Mouse (Mus musculus) small intestine, adult 2 months (tissue): ENCODE measurements around the gene St6gal1. TPM values are rescaled to one million over a fixed set of nuclear protein-coding genes. Genes with fewer than 3 reads are reported as not detected.

ENCODE experiments used
- H3K27ac ChIP-seq: fragments of 200-500 bp; 2 replicates; pipeline ENCODE4 v1.5.1; 2012; ENCODE audit warnings: low read depth, low read length, control low read depth, inconsistent platforms; ENCODE audit not compliant: insufficient read depth
- H3K27me3 ChIP-seq: fragments of 200-500 bp; 2 replicates; pipeline ENCODE4 v1.6.1; 2012; ENCODE audit warnings: mild to moderate bottlenecking, moderate library complexity, low read length, inconsistent platforms; ENCODE audit not compliant: control insufficient read depth, insufficient read depth
- H3K36me3 ChIP-seq: fragments of 200-500 bp; 2 replicates; pipeline ENCODE4 v1.6.1; 2012; ENCODE audit warnings: mild to moderate bottlenecking, low read length, control low read depth, inconsistent platforms; ENCODE audit not compliant: control insufficient read depth, insufficient read depth
- H3K4me1 ChIP-seq: fragments of 200-500 bp; 2 replicates; pipeline ENCODE4 v1.6.1; 2012; ENCODE audit warnings: low read length, inconsistent platforms, mixed read lengths; ENCODE audit not compliant: control insufficient read depth, insufficient read depth, insufficient read length
- H3K4me3 ChIP-seq: fragments of 200-500 bp; 2 replicates; pipeline ENCODE4 v1.5.1; 2012; ENCODE audit warnings: low read depth, mild to moderate bottlenecking, control low read depth, inconsistent platforms, low read length, moderate library complexity
- CTCF ChIP-seq: fragments of 200-500 bp; IDR thresholded peaks from 2 replicates; pipeline ENCODE4 v1.5.1; 2012; ENCODE audit warnings: low read depth, mild to moderate bottlenecking, control low read depth, inconsistent platforms, low read length, moderate library complexity, mixed read lengths; ENCODE audit not compliant: insufficient replicate concordance, insufficient read length; ENCODE audit errors: extremely low read depth
- POLR2A ChIP-seq: fragments of 200-500 bp; IDR thresholded peaks from 2 replicates; pipeline ENCODE4 v1.6.1; 2012; ENCODE audit warnings: low read depth, mild to moderate bottlenecking, control low read depth, inconsistent platforms, low read length, moderate library complexity
- WGBS: fragments of 180-500 bp; shearing (Covaris S2); methylation state at CpG from one replicate; pipeline ENCODE4 v1.1.7; 2018; 5-methylcytosine and 5-hydroxymethylcytosine counted together
- polyA plus RNA-seq: library from polyadenylated mRNA; depleted of rRNA; stranded (reverse); fragments of >200 nt; gene quantifications from 2 replicates; pipeline ENCODE4 v1.2.3, GENCODE M21; 2012

Gene St6gal1
- polyA plus RNA-seq, 1 experiment = 6.4 TPM

GRCm38 (mm10) chr16:23299904-23300740 is 75.6 kb downstream of the St6gal1 start:
- 42% methylated on average over 7 of the region's 7 CpGs for WGBS
- Histone ChIP-seq H3K4me1 (peaks cover 2% of the 10 kb centered on the region; the same call in 1 of the 2 replicates), H3K27ac (no peak overlapping the region), H3K36me3 (no peaks in the 10 kb centered on the region), H3K27me3 (no peaks in the 10 kb centered on the region), H3K4me3 (no peak overlapping the region)
- TF ChIP-seq CTCF (no peak), POLR2A (no peak)

- H3K4me1 ChIP-seq = peaks cover 3% of the 10 kb centered on the region; the same call in 1 of the 2 replicates
- WGBS = 80% methylated on average over 7 of the region's 7 CpGs
- no peaks in the 10 kb centered on the region for H3K36me3 ChIP-seq
- no peaks in the 10 kb centered on the region for H3K27me3 ChIP-seq
- peak overlapping the region; percentile 4; the same call in 1 of the 2 replicates for H3K27ac ChIP-seq
- H3K4me3 ChIP-seq = no peak overlapping the region
- TF ChIP-seq CTCF = no peak
- TF ChIP-seq POLR2A = no peak
These were observed 77.2 kb downstream of the St6gal1 start for GRCm38 (mm10) chr16:23301762-23302161.

GRCm38 (mm10) chr16:23305830-23306623 is 81.5 kb downstream of the St6gal1 start:
- 65% methylated on average over 10 of the region's 10 CpGs for WGBS
- Histone ChIP-seq H3K36me3 (no peaks in the 10 kb centered on the region), H3K4me3 (no peak overlapping the region), H3K27me3 (no peaks in the 10 kb centered on the region), H3K27ac (no peak overlapping the region; the same call in 1 of the 2 replicates), H3K4me1 (peaks cover 3% of the 10 kb centered on the region; the same call in 1 of the 2 replicates)
- TF ChIP-seq POLR2A (no peak), CTCF (no peak)

- Histone ChIP-seq H3K27me3 (no peaks in the 10 kb centered on the region), H3K27ac (no peak overlapping the region), H3K4me3 (peak overlapping the region; percentile 25; the same call in 1 of the 2 replicates), H3K36me3 (no peaks in the 10 kb centered on the region), H3K4me1 (peaks cover 3% of the 10 kb centered on the region; the same call in 1 of the 2 replicates)
- WGBS = 71% methylated on average over 12 of the region's 12 CpGs
- no peak for TF ChIP-seq CTCF
- no peak for TF ChIP-seq POLR2A
These were observed 82.8 kb downstream of the St6gal1 start for GRCm38 (mm10) chr16:23307142-23307968.

- Histone ChIP-seq H3K27ac (peak overlapping the region; percentile 27; the same call in 1 of the 2 replicates), H3K36me3 (no peaks in the 10 kb centered on the region), H3K4me3 (peak overlapping the region; percentile 3; the same call in 1 of the 2 replicates), H3K4me1 (peaks cover 3% of the 10 kb centered on the region; the same call in 1 of the 2 replicates), H3K27me3 (no peaks in the 10 kb centered on the region)
- 66% methylated on average over 4 of the region's 4 CpGs for WGBS
- no peak for TF ChIP-seq POLR2A
- no peak for TF ChIP-seq CTCF
These were observed 83.5 kb downstream of the St6gal1 start for GRCm38 (mm10) chr16:23308012-23308554.

- Histone ChIP-seq H3K4me3 (peak overlapping the region; percentile 12; the same call in 1 of the 2 replicates), H3K4me1 (peaks cover 3% of the 10 kb centered on the region; the same call in 1 of the 2 replicates), H3K27ac (peak overlapping the region; percentile 21; the same call in 1 of the 2 replicates), H3K36me3 (no peaks in the 10 kb centered on the region), H3K27me3 (no peaks in the 10 kb centered on the region)
- TF ChIP-seq CTCF = no peak
- no peak for TF ChIP-seq POLR2A
- WGBS = 80% methylated on average over 4 of the region's 4 CpGs
These were observed 84.5 kb downstream of the St6gal1 start for GRCm38 (mm10) chr16:23309080-23309479.
